Comparison of ENCODE assay signal across 25 mouse cellular contexts in the genomic region with DNA sequence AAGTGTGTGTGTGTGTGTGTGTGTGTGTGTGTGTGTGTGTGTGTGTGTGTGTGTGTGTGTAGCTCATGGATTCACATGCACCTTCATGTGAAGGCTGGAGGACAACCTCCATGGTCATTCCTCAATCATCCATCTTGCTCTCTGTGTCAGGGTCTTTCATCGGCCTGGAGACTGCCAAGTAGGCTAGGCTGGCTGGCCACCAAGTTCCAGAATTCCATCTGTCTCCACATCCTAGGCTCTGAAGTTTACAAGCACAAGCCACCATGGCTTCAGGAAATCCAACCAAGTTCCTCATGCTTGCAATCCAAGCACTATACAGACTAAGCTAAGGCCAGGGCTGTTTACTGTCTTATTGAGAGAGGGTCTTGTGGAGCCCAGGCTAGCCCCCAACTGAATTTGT. TPM values are rescaled to one million over a fixed set of nuclear protein-coding genes. Genes with fewer than 3 reads are reported as not detected.
A peak's percentile ranks its signal among the peaks of the same experiment; 100 is the strongest.
DNase-seq lines count a peak whose midpoint lies in the region; ATAC-seq and TF ChIP-seq lines count a peak whose summit lies in the region.
"Had no signal": no experiment of that assay in that cellular context is flagged by ENCODE, and none has a peak within 500 bp of the region (broad histone marks: within the 10 kb centered on the region; RNA-seq: fewer than 3 reads in every experiment).

No protein-coding gene starts in this region.

- H3K27ac ChIP-seq in forebrain, embryonic 14.5 days (ENCODE audit: low read depth, low read length) = no peak overlapping the region
- no peak overlapping the region for H3K27ac ChIP-seq in forebrain, embryonic 15.5 days (replicated peaks)
- peak overlapping the region; percentile 22; the same call in 1 of the 2 replicates for H3K27ac ChIP-seq in embryonic fibroblast, embryonic 13.5 days (ENCODE audit: insufficient read depth, low read length)
- H3K27ac ChIP-seq: neural tube, embryonic 12.5 days; stomach, postnatal 0 days had no signal

- no peak for TF ChIP-seq POLR2A in embryonic fibroblast, embryonic 13.5 days (IDR thresholded peaks at IDR 0.05; ENCODE audit: low read depth, low read length)
- TF ChIP-seq POLR2A in myocyte (IDR thresholded peaks at IDR 0.05; ENCODE audit: insufficient read length, low read depth) = no peak

- no peak overlapping the region for H3K4me3 ChIP-seq in forebrain, embryonic 14.5 days (ENCODE audit: low read depth, low read length)
- H3K4me3 ChIP-seq in forebrain, embryonic 15.5 days = no peak overlapping the region
- no peak overlapping the region for H3K4me3 ChIP-seq in embryonic fibroblast, embryonic 13.5 days (ENCODE audit: insufficient read depth, low read length)
- no peak overlapping the region for H3K4me3 ChIP-seq in myocyte
- H3K4me3 ChIP-seq: megakaryocyte, embryonic 14.5 days; neural tube, embryonic 12.5 days had no signal

- H3ac ChIP-seq in myocyte (ENCODE audit: control insufficient read depth, insufficient read length) = no peak overlapping the region

- peaks cover 10% of the 10 kb centered on the region for H3K4me1 ChIP-seq in forebrain, embryonic 14.5 days (ENCODE audit: control insufficient read depth, insufficient read depth, low read length)
- peaks cover 10% of the 10 kb centered on the region for H3K4me1 ChIP-seq in forebrain, embryonic 15.5 days
- no peaks in the 10 kb centered on the region for H3K4me1 ChIP-seq in embryonic fibroblast, embryonic 13.5 days (ENCODE audit: control insufficient read depth, insufficient read depth, low read length)
- H3K4me1 ChIP-seq: neural tube, embryonic 12.5 days had no signal

- H3K36me3 ChIP-seq in forebrain, embryonic 14.5 days (ENCODE audit: control insufficient read depth, insufficient read depth, low read length) = no peaks in the 10 kb centered on the region
- H3K36me3 ChIP-seq in forebrain, embryonic 15.5 days = no peaks in the 10 kb centered on the region
- H3K36me3 ChIP-seq in myocyte (ENCODE audit: control insufficient read depth, insufficient read depth) = no peaks in the 10 kb centered on the region
- H3K36me3 ChIP-seq: neural tube, embryonic 12.5 days had no signal

- WGBS in forebrain, embryonic 14.5 days = 68% methylated on average over 1 of the region's 1 CpGs
- 73% methylated on average over 1 of the region's 1 CpGs for WGBS in forebrain, embryonic 15.5 days

- H3K9ac ChIP-seq in forebrain, embryonic 14.5 days (ENCODE audit: low read length) = no peak overlapping the region
- H3K9ac ChIP-seq in forebrain, embryonic 15.5 days (replicated peaks) = no peak overlapping the region
- H3K9ac ChIP-seq: liver, postnatal 0 days; neural tube, embryonic 12.5 days had no signal

- no peaks in the 10 kb centered on the region for H3K9me3 ChIP-seq in forebrain, embryonic 14.5 days (replicated peaks; ENCODE audit: control insufficient read depth, low read length)
- no peaks in the 10 kb centered on the region for H3K9me3 ChIP-seq in forebrain, embryonic 15.5 days
- H3K9me3 ChIP-seq: megakaryocyte, embryonic 14.5 days; neural tube, embryonic 12.5 days had no signal

- DNase-seq in forebrain, embryonic 14.5 days (ENCODE audit: low spot score) = peak; percentile 21
- peak; percentile 54 for DNase-seq in left cerebral cortex, postnatal 4 days
- DNase-seq in left cerebral cortex, postnatal 10 days (ENCODE audit: extremely low spot score in 1 of 2, low spot score in 2 of 2) = no peak
- DNase-seq in testis, postnatal 10 days (ENCODE audit: low spot score) = no peak
- DNase-seq: adrenal gland, adult 2 months; cerebellum, adult 11 months; kidney, adult 2 months; liver; liver, postnatal 0 days; lung, postnatal 14 days; right cerebral cortex, postnatal 14 days; thymus, postnatal 14 days had no signal

- no peaks in the 10 kb centered on the region for H3K79me2 ChIP-seq in myocyte (ENCODE audit: control insufficient read depth, insufficient read depth)

- intact Hi-C loops in left cerebral cortex, postnatal 4 days (cut with DNase I) = no loop called here
- intact Hi-C loops in left cerebral cortex, postnatal 10 days (cut with DNase I) = no loop called here

- ATAC-seq in forebrain, embryonic 14.5 days = no peak
- ATAC-seq in forebrain, embryonic 15.5 days (replicated peaks) = no peak
- ATAC-seq: liver, postnatal 0 days had no signal

- no peak for TF ChIP-seq CTCF in embryonic fibroblast, embryonic 13.5 days (IDR thresholded peaks at IDR 0.05; ENCODE audit: borderline replicate concordance, insufficient read depth, low read length)

- H3K27me3 ChIP-seq in forebrain, embryonic 14.5 days (replicated peaks; ENCODE audit: control insufficient read depth, insufficient read depth, low read length) = no peaks in the 10 kb centered on the region
- no peaks in the 10 kb centered on the region for H3K27me3 ChIP-seq in forebrain, embryonic 15.5 days
- no peaks in the 10 kb centered on the region for H3K27me3 ChIP-seq in myocyte (ENCODE audit: control insufficient read depth, insufficient read depth, insufficient read length)
- H3K27me3 ChIP-seq: neural tube, embryonic 12.5 days had no signal

- H3K4me2 ChIP-seq in forebrain, embryonic 14.5 days (ENCODE audit: low read length) = no peak overlapping the region
- H3K4me2 ChIP-seq in forebrain, embryonic 15.5 days (replicated peaks) = no peak overlapping the region
- H3K4me2 ChIP-seq in myocyte (ENCODE audit: low read depth) = no peak overlapping the region
- H3K4me2 ChIP-seq: neural tube, embryonic 12.5 days had no signal

TF ChIP-seq in myocyte, 11 proteins besides CTCF, POLR2A, EP300 and RAD21:
- no peak for TF ChIP-seq TCF12 (IDR thresholded peaks at IDR 0.05; ENCODE audit: insufficient read depth, poor library complexity, severe bottlenecking)
- TF ChIP-seq CEBPB (IDR thresholded peaks at IDR 0.05; ENCODE audit: insufficient read depth, poor library complexity, severe bottlenecking) = 0 out of 2 replicates have a peak, but pooled peaks have one; percentile 18

RNA-seq across cellular contexts. Expression of gene Olfm2, which starts 16.9 kb away (rescaled TPM):
- 88.7 and 113 TPM in 2 replicates for polyA plus RNA-seq in forebrain, embryonic 14.5 days (2014; fragmentation: Nextera tagmentation; extraction: Ambion mirVana)
- 121 and 123 TPM in 2 replicates for polyA plus RNA-seq in forebrain, embryonic 15.5 days (2015; fragmentation: Nextera tagmentation; extraction: Ambion mirVana)
- total RNA-seq in left cerebral cortex, postnatal 4 days (2021) = 100 to 1,000 TPM; 229 to 241 TPM
- total RNA-seq in left cerebral cortex, postnatal 10 days (2021) = 100 to 1,000 TPM; 221 to 232 TPM
- polyA plus RNA-seq in embryonic fibroblast, embryonic 13.5 days (2011; ENCODE audit: insufficient read length, low read depth, missing spikeins) = 3.6 and 6.5 TPM in 2 replicates
- polyA plus RNA-seq in myocyte (2012; fragmentation: generic; extraction: Trizol) = 0.11 TPM
- total RNA-seq: common myeloid progenitor, adult 5-6 weeks had no signal

RNA-seq across cellular contexts. Expression of gene Col5a3, which starts 51.8 kb away (rescaled TPM):
- 0.18 and 0.45 TPM in 2 replicates for polyA plus RNA-seq in forebrain, embryonic 14.5 days (2014; fragmentation: Nextera tagmentation; extraction: Ambion mirVana)
- 0.23 and 0.45 TPM in 2 replicates for polyA plus RNA-seq in forebrain, embryonic 15.5 days (2015; fragmentation: Nextera tagmentation; extraction: Ambion mirVana)
- 1 to 10 TPM in 1 of 2 experiments, under 1 TPM in 1; 0.90 to 1.2 TPM for total RNA-seq in left cerebral cortex, postnatal 4 days (2021)
- 1 to 10 TPM in 1 of 2 experiments, under 1 TPM in 1; 0.99 to 1.6 TPM for total RNA-seq in left cerebral cortex, postnatal 10 days (2021)
- polyA plus RNA-seq in embryonic fibroblast, embryonic 13.5 days (2011; ENCODE audit: insufficient read length, low read depth, missing spikeins) = 68.7 and 71.7 TPM in 2 replicates
- 70.3 TPM for polyA plus RNA-seq in myocyte (2012; fragmentation: generic; extraction: Trizol)

RNA-seq across cellular contexts. Expression of gene Rdh8, which starts 55.2 kb away (rescaled TPM):
- polyA plus RNA-seq in forebrain, embryonic 14.5 days (2014; fragmentation: Nextera tagmentation; extraction: Ambion mirVana) = not detected in 2 replicates
- not detected in 2 replicates for polyA plus RNA-seq in forebrain, embryonic 15.5 days (2015; fragmentation: Nextera tagmentation; extraction: Ambion mirVana)
- total RNA-seq in left cerebral cortex, postnatal 4 days (2021) = not detected
- not detected for total RNA-seq in left cerebral cortex, postnatal 10 days (2021)
- polyA plus RNA-seq in embryonic fibroblast, embryonic 13.5 days (2011; ENCODE audit: insufficient read length, low read depth, missing spikeins) = not detected in 2 replicates
- not detected for polyA plus RNA-seq in myocyte (2012; fragmentation: generic; extraction: Trizol)
- total RNA-seq: adrenal gland, adult 2 months; common myeloid progenitor, adult 5-6 weeks; gastrocnemius, postnatal 4 days; heart, postnatal 36 days; layer of hippocampus, postnatal 14 days; left cerebral cortex, postnatal 25 days had no signal
- polyA plus RNA-seq: adrenal gland, adult 2 months; embryonic facial prominence, embryonic 11.5 days; frontal cortex, adult 2 months; kidney, adult 2 months; liver, postnatal 0 days; neural tube, embryonic 12.5 days; stomach, postnatal 0 days had no signal

Comparison
In these comparisons a context has a peak if more than half of its experiments do, and no peak if none do; other contexts are left out.
1. DNase-seq: peak in forebrain, embryonic 14.5 days (single experiment) and left cerebral cortex, postnatal 4 days (single experiment); none in left cerebral cortex, postnatal 10 days (0 of 2) and testis, postnatal 10 days (single experiment).
2. RNA of gene Olfm2, which starts 16.9 kb away (polyA plus RNA-seq): 121 to 123 TPM in forebrain, embryonic 15.5 days and 88.7 to 113 TPM in forebrain, embryonic 14.5 days; 3.6 to 6.5 TPM in embryonic fibroblast, embryonic 13.5 days and 0.11 TPM in myocyte (single experiment); every median in the first group is over 10 times any median in the second.
3. RNA of gene Col5a3, which starts 51.8 kb away (polyA plus RNA-seq): 68.7 to 71.7 TPM in embryonic fibroblast, embryonic 13.5 days and 70.3 TPM in myocyte (single experiment); 0.23 to 0.45 TPM in forebrain, embryonic 15.5 days and 0.18 to 0.45 TPM in forebrain, embryonic 14.5 days; every median in the first group is over 10 times any median in the second.